Mouse (Mus musculus): Measurements from ENCODE around the gene Nell2.
"Not testable (repeated sequence)": the region's sequence is repeated elsewhere in the genome, so short reads cannot be mapped to it uniquely, and the experiment has no call there.

Gene Nell2

GRCm38 (mm10) chr15:95527948-95528861 lies at the start of gene Nell2:
TSS of gene Nell2 (minus strand) at chr15:95528559.
- peak; percentile 83 for DNase-seq (ENCODE audit: low spot score)

DNA sequence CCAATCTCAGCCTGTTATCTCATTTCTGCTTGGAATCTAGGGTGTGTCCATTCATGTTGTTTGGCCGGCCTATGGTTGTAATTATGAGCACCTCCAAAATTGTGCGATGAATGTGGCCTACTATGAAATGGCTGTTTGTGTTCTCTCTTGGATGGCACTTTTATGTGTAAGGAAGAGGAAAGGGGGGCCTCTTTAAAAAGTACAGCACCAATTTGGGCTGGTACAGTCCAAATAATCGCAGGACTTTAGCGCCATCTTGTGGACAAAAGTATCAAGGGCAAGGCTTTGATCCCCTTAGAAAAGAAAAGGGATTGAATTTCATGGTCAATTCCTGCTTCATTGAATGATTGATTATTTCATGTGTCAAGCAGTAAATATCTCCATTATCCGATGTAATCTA lies 46.3 kb upstream of the Nell2 start:
- DNase-seq (ENCODE audit: low spot score) = peak; percentile 90

DNA sequence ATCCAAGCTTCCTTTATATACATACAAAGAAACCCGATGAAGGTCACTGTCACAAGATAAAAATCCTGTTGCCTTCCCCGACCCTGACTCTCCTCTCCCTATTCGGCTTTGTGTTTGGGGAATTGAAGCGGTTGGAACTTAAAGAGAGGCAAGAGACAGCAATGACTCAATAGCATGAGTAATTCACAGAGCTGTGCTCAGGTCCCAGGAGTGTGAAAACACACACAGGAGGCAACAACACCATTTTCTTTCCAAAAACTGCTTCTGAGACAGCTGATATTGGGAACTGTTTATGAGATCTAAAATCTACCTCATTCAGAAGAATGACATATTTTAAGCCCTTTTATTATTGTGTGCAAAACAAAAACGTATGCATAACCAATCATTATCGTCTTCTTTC lies 41.2 kb upstream of the Nell2 start:
- DNase-seq (ENCODE audit: low spot score) = no peak

DNA sequence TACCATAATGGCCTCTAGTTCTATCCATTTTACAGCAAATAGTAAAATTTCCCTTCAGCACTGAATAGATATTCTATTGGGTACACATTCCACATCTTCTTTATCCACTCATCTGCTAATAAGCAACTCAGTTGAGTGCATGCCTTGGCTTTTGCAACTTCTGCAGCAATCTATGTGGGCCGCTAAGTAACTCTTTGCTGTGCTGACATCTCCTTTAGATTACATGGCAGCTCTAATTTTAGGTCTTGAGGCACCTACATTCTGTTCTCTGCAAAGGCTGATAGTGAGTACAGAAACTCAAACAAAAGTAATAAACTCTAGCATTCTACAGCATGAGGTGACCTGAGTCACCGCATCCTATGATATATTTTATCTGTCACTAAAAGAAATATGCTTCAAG lies 36.8 kb upstream of the Nell2 start:
- DNase-seq (ENCODE audit: low spot score) = no peak

GRCm38 (mm10) chr15:95561303-95561702 lies 32.9 kb upstream of the Nell2 start:
- no peak for DNase-seq (ENCODE audit: low spot score)

GRCm38 (mm10) chr15:95550011-95550410 lies 21.7 kb upstream of the Nell2 start:
- no peak for DNase-seq (ENCODE audit: low spot score)

DNA sequence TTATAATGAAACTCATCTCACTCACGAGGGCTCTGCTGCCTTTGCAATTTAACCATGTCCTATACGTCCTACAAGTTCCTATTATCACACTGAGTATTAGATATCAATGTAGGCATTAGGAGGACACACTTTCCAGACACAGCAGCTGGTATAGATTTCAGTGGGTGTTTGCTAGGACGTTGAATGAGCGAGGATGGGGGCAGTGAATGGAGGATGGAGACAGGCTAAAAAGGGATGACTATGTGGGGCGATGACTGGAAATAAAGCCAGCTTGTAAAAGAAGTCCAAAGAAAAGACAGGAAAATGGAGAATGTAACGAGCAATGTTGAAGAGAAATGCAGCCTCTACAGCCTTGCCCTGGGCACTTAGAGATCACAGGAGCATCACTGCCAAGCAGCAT lies 14.3 kb upstream of the Nell2 start:
- DNase-seq (ENCODE audit: low spot score) = no peak

DNA sequence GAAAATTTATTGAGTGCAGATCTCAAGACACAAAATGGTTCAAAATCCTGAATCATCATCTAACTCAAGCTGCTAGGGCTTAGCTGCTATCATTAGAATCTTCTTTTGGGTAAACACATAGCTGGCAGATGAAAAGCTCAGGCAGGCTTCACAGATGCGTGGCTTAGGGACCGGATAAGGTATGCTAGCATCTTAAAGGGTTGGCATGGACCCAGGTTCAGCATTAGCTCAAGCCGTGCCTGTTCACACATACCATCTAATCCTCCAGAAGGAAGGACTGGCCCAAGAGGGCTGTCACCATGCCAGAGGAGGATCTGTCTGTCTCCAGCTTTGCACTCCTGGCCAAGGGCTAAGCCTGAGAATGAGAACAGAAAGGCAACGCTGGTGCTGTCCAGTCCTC lies 8.4 kb upstream of the Nell2 start:
- DNase-seq (ENCODE audit: low spot score) = no peak

DNA sequence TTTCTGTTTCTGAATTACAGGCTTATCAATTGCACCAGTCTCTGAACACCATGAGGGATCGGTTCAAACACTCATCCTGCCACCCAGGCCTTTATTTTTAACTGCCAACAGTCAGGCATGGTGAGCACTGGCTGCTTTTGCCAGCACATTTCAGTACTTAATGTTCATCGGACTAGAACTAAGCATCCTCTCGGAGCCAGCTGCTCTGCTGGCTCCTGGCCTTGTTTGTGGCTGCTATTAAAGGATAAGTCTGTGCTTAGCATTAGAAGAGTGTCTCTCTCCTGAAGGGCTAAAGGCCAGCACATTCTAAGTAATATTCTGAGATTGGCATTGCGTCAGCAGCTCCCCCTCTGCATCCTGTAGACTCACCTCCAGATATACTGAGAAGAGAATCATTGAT lies 7.9 kb upstream of the Nell2 start:
- DNase-seq (ENCODE audit: low spot score) = no peak

DNA sequence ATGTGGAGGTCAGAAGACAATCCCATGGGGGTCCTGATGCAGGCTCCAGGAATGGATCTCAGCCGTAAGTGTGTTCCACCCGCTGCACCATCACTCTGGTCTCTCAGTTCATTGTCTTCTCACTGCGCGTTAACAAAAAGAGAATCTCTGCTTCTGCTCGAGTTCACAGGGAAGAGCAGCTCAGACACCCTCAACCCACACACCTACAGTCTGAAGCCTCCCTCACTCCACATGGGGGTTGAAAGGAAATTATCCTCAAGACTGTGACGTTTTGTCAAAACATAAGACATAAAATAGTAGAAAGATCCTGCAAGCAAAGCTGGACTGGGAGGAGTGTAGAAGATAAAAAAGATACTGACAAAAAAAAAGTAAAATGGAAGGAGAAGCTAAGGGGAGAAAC lies 6.3 kb upstream of the Nell2 start:
- no peak for DNase-seq (ENCODE audit: low spot score)

GRCm38 (mm10) chr15:95527461-95527947 lies 855 bp downstream of the Nell2 start:
- DNase-seq (ENCODE audit: low spot score) = peak; percentile 41

DNA sequence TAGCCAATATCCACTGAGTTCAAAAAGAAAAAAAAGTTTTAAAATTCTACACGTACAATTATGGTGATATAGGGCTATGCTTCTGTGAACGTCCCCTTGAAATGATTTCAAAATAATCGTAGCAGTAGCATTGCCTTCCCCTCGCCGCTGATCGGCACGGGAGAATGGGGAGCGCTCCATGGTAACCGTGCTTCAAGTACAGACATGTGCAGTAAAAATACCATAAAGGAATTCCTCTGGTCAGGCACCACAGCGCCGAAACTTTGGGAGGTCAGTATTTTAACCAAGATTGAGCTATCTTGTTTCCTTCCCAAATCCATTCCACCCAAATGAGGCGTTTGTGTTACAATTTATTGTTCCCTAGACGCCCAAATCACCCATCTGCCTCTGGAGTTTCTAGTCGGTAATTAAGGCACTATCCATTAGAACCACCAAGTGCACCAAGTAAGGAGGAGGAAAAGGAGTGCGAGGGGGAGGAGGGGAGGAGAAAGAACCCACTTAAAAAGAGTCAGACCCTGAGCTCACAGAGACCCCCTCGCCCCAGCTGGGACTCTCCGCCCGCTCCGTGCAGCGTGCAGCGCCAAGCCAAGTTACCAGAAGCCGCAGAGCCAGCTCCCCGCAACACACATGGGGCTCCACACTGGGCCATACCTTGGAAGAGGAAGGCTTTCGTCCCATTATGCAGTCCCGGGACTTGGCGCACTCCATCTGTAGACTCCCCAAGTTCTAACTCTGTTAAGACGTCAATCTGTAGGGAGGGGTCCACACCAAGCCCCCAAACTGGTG lies 1.5 kb downstream of the Nell2 start:
- peak; percentile 63 for DNase-seq (ENCODE audit: low spot score)

DNA sequence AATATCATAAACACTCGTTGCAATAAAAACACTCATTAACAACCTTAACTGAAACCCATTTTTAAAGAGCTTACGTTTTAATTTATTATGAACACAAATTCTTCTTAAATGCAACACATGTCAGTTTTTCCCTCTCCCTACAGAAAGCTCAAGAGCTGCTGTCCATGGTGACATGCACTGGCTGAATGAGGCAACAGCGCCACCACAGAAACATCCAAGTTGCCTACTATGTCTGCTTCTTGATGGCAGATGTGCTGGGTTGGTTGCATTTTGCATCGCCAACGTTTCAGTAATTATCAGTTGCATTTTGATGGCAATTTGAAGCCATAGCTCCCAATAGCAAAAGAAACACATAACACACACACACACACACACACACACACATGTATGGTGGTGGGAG lies 2.4 kb downstream of the Nell2 start:
- DNase-seq (ENCODE audit: low spot score) = peak; percentile 86

GRCm38 (mm10) chr15:95518204-95518603 lies 10.2 kb downstream of the Nell2 start:
- no peak for DNase-seq (ENCODE audit: low spot score)

DNA sequence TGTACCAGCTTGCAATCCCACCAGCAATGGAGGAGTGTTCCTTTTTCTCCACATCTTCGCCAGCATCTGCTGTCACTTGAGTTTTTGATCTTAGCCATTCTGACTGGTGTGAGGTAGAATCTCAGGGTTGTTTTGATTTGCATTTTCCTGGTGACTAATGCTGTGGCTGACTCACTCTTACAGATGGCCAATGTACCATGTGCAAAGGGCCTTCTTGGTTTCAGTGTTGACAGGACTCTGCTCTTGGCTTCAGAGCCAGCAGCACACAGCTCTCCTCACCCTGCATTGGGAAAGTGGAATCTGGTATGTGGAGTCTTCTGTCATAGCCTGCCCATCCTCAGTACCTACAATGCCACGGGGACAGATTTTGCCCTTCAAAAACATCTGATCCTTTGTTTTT lies 15.1 kb downstream of the Nell2 start:
- DNase-seq (ENCODE audit: low spot score) = not testable (repeated sequence)

- no peak for DNase-seq (ENCODE audit: low spot score)
Observed at GRCm38 (mm10) chr15:95495666-95496065, 32.7 kb downstream of the Nell2 start.

DNA sequence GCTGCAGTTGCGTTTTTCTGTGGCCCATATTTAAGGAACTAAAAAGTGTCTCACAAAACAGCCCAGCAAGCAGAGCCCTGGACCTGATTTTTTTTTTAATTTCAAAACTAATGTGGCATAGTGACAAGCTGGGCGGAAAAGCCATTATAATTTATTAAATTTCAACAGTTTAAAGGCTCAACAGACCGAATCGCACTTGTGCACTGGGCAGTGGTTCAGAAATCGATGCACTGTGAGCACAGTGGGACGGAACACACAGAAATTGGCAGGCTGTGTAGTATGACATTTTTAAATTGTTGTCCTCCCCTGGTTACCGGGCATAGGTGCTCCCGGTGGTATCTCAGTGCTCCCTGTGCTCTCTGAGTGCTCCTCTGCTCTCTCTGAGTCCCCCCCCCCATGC lies 33.2 kb downstream of the Nell2 start:
- no peak for DNase-seq (ENCODE audit: low spot score)

DNA sequence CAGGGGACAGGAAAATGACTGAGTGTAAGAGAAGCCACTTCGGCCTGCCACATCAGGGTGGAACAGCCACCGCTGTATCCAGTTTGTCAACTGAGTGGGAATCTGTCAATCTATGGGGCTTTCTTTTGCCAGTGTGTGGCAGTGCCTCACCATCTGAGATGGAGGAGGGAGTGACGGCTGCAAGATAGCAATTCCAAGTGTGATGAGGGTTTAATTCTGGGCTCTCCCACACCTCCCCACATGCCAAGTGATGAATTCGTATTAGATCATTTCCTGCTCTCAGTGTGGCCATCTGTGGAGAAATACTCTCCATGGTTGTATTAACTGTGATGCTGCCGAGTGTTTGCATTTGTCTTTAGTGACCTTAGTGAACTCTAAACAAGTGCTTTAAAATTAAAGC lies 36.2 kb downstream of the Nell2 start:
- DNase-seq (ENCODE audit: low spot score) = no peak

- no peak for DNase-seq (ENCODE audit: low spot score)
Observed at GRCm38 (mm10) chr15:95489174-95489573, 39.2 kb downstream of the Nell2 start.

GRCm38 (mm10) chr15:95487961-95488360 lies 40.4 kb downstream of the Nell2 start:
- DNase-seq (ENCODE audit: low spot score) = no peak

- peak; percentile 18 for DNase-seq (ENCODE audit: low spot score)
Observed at GRCm38 (mm10) chr15:95482002-95482401, 46.4 kb downstream of the Nell2 start.

DNA sequence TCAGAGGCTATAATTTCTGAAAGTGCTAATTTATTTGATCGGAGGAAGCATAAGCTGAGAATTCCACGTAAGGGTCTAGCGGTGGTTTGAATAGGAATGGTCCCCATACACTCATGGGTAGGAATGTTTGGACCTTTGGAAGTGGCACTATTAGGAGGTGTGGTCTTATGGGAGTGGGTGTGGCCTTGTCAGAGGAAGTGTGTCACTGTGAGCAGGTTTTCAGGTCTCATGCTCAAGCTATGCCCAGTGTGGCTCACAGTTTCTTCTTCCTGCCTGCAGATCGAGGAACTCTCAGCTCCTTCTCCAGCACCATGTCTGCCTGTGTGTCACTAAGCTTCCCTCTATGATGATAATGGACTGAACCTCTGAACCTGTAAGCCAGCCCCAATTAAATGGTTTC lies 46.8 kb downstream of the Nell2 start:
- DNase-seq (ENCODE audit: low spot score) = no peak

DNA sequence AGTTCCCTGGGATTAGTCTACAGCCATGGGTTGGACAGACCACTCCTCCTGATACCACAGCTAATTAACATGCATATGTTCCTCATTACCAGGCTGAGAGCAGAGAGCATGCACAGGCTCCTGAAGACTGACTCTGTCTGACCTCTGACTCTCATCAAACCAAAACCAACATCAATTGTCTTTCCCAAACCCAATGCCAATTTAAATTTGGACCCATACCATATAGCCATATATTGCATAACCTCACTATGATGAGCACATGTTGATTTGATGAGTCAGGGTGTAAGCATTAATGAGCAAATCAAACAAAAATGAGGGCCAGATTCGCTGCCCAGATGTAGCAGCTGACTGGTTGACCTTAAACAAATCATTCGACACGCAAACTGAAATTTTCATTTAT lies 51.9 kb downstream of the Nell2 start:
- DNase-seq (ENCODE audit: low spot score) = peak; percentile 21

Measured in embryo, embryonic 10.5 days (tissue).